8 mouse cellular contexts compared by ENCODE assay signal in genomic region chr19:3935896-3936850, GRCm38 (mm10). TPM values are rescaled to one million over a fixed set of nuclear protein-coding genes. Genes with fewer than 3 reads are reported as not detected.
A peak's percentile ranks its signal among the peaks of the same experiment; 100 is the strongest.
DNase-seq lines count a peak whose midpoint lies in the region; ATAC-seq and TF ChIP-seq lines count a peak whose summit lies in the region.

No protein-coding gene starts in this region.

- ATAC-seq in intestine, postnatal 0 days: peak; percentile 63
- ATAC-seq in neural tube, embryonic 12.5 days (ENCODE audit: low FRiP score, low read depth): 0 out of 2 replicates have a peak, but pooled peaks have one; percentile 25

- WGBS in intestine, postnatal 0 days: 12% methylated on average over 22 of the region's 22 CpGs
- WGBS in lung, adult 2 months: 12% methylated on average over 22 of the region's 22 CpGs
- WGBS in neural tube, embryonic 12.5 days: 8% methylated on average over 22 of the region's 22 CpGs

- H3K36me3 ChIP-seq in intestine, postnatal 0 days (ENCODE audit: control insufficient read depth, insufficient read depth): no peaks in the 10 kb centered on the region
- H3K36me3 ChIP-seq in neural tube, embryonic 12.5 days: no peaks in the 10 kb centered on the region

- TF ChIP-seq POLR2A in lung, adult 2 months (IDR thresholded peaks at IDR 0.05; ENCODE audit: borderline replicate concordance, extremely low read depth, low read depth, low read length): peak; percentile 55; the same call in 1 of the 2 replicates

- H3K4me3 ChIP-seq in intestine, postnatal 0 days (ENCODE audit: low read depth, low read length): peak overlapping the region; percentile 64
- peak overlapping the region; percentile 86 for H3K4me3 ChIP-seq in lung, adult 2 months (replicated peaks; ENCODE audit: extremely low read depth, low read depth, low read length)
- peak overlapping the region; percentile 35 for H3K4me3 ChIP-seq in neural tube, embryonic 12.5 days

- peak overlapping the region; percentile 58 for H3K9ac ChIP-seq in intestine, postnatal 0 days (ENCODE audit: low read depth, low read length)
- peak overlapping the region; percentile 49 for H3K9ac ChIP-seq in neural tube, embryonic 12.5 days

- H3K4me1 ChIP-seq in intestine, postnatal 0 days (replicated peaks; ENCODE audit: control insufficient read depth, insufficient read depth, low read length): no peaks in the 10 kb centered on the region
- H3K4me1 ChIP-seq in lung, adult 2 months (ENCODE audit: control insufficient read depth, insufficient read depth, low read length): peaks cover 4% of the 10 kb centered on the region
- H3K4me1 ChIP-seq in neural tube, embryonic 12.5 days: peaks cover 12% of the 10 kb centered on the region

- peak overlapping the region; percentile 70; the same call in 1 of the 2 replicates for H3K27ac ChIP-seq in intestine, postnatal 0 days (ENCODE audit: low read depth, low read length)
- H3K27ac ChIP-seq in neural tube, embryonic 12.5 days: no peak overlapping the region

- TF ChIP-seq CTCF in intestine, postnatal 0 days (IDR thresholded peaks at IDR 0.05; ENCODE audit: low read depth): no peak
- TF ChIP-seq CTCF in lung, adult 2 months (IDR thresholded peaks at IDR 0.05; ENCODE audit: insufficient read depth, low read length): no peak

- H3K4me2 ChIP-seq in intestine, postnatal 0 days (replicated peaks; ENCODE audit: low read depth): peak overlapping the region; percentile 93
- peak overlapping the region; percentile 76 for H3K4me2 ChIP-seq in neural tube, embryonic 12.5 days (replicated peaks)

- DNase-seq in spleen, adult 18-20 months: peak; percentile 82 to 84
- DNase-seq in spleen, adult 12 weeks (ENCODE audit: low spot score): no peak
- DNase-seq in cerebellum, postnatal 36 days: peak; percentile 26 to 34
- peak; percentile 83 to 87 for DNase-seq in heart, adult 18-20 months
- DNase-seq in lung, adult 2 months: peak; percentile 71
- DNase-seq in yolk sac, embryonic 10.5 days (ENCODE audit: low spot score): peak; percentile 56

- no peaks in the 10 kb centered on the region for H3K27me3 ChIP-seq in intestine, postnatal 0 days (replicated peaks; ENCODE audit: control insufficient read depth, insufficient read depth, low read length)
- H3K27me3 ChIP-seq in neural tube, embryonic 12.5 days (replicated peaks): peaks cover 13% of the 10 kb centered on the region; the same call in 1 of the 2 replicates

- H3K9me3 ChIP-seq in intestine, postnatal 0 days (ENCODE audit: control insufficient read depth): no peaks in the 10 kb centered on the region
- H3K9me3 ChIP-seq in neural tube, embryonic 12.5 days: no peaks in the 10 kb centered on the region

RNA-seq across cellular contexts. Expression of gene Unc93b1, which starts 1.2 kb away (rescaled TPM):
- total RNA-seq in heart, adult 18-20 months (2021): 10 to 100 TPM; 17.7 to 23.9 TPM
- 28.3 and 29.2 TPM in 2 replicates for polyA plus RNA-seq in intestine, postnatal 0 days (2015; fragmentation: Nextera tagmentation; extraction: Ambion mirVana)
- 169 and 180 TPM in 2 replicates for polyA plus RNA-seq in lung, adult 2 months (2012; rRNA removed)
- polyA plus RNA-seq in neural tube, embryonic 12.5 days (2016; fragmentation: Nextera tagmentation; extraction: Ambion mirVana): 8.4 and 11.1 TPM in 2 replicates

RNA-seq across cellular contexts. Expression of gene Aldh3b1, which starts 6.6 kb away (rescaled TPM):
- total RNA-seq in heart, adult 18-20 months (2021): 1 to 10 TPM; 1.3 to 2.0 TPM
- 16.1 and 17.4 TPM in 2 replicates for polyA plus RNA-seq in intestine, postnatal 0 days (2015; fragmentation: Nextera tagmentation; extraction: Ambion mirVana)
- polyA plus RNA-seq in lung, adult 2 months (2012; rRNA removed): 71.9 and 85.0 TPM in 2 replicates
- polyA plus RNA-seq in neural tube, embryonic 12.5 days (2016; fragmentation: Nextera tagmentation; extraction: Ambion mirVana): 0.84 and 0.87 TPM in 2 replicates

RNA-seq across cellular contexts. Expression of gene Aldh3b3, which starts 22.3 kb away (rescaled TPM):
- total RNA-seq in heart, adult 18-20 months (2021): under 1 TPM; 0.28 to 0.30 TPM
- not detected in 2 replicates for polyA plus RNA-seq in intestine, postnatal 0 days (2015; fragmentation: Nextera tagmentation; extraction: Ambion mirVana)
- polyA plus RNA-seq in lung, adult 2 months (2012; rRNA removed): 0.08 and 0.21 TPM in 2 replicates
- not detected in 2 replicates for polyA plus RNA-seq in neural tube, embryonic 12.5 days (2016; fragmentation: Nextera tagmentation; extraction: Ambion mirVana)

RNA-seq across cellular contexts. Expression of gene Ndufs8, which starts 23.6 kb away (rescaled TPM):
- 100 to 1,000 TPM; 489 to 502 TPM for total RNA-seq in heart, adult 18-20 months (2021)
- 303 and 317 TPM in 2 replicates for polyA plus RNA-seq in intestine, postnatal 0 days (2015; fragmentation: Nextera tagmentation; extraction: Ambion mirVana)
- 157 and 189 TPM in 2 replicates for polyA plus RNA-seq in lung, adult 2 months (2012; rRNA removed)
- 226 and 234 TPM in 2 replicates for polyA plus RNA-seq in neural tube, embryonic 12.5 days (2016; fragmentation: Nextera tagmentation; extraction: Ambion mirVana)

RNA-seq across cellular contexts. Expression of gene Tcirg1, which starts 29.2 kb away (rescaled TPM):
- 1 to 10 TPM; 8.0 to 9.2 TPM for total RNA-seq in heart, adult 18-20 months (2021)
- 76.2 and 83.0 TPM in 2 replicates for polyA plus RNA-seq in intestine, postnatal 0 days (2015; fragmentation: Nextera tagmentation; extraction: Ambion mirVana)
- polyA plus RNA-seq in lung, adult 2 months (2012; rRNA removed): 157 and 164 TPM in 2 replicates
- 19.7 and 22.0 TPM in 2 replicates for polyA plus RNA-seq in neural tube, embryonic 12.5 days (2016; fragmentation: Nextera tagmentation; extraction: Ambion mirVana)

Comparison
In these comparisons a context has a peak if more than half of its experiments do, and no peak if none do; other contexts are left out.
1. H3K4me3 ChIP-seq: peak in every context shown above with its lines; median percentile 86 in lung, adult 2 months; 64 in intestine, postnatal 0 days; 35 in neural tube, embryonic 12.5 days.